Mouse (Mus musculus) liver, postnatal 0 days (tissue): ENCODE measurements at regions not wholly inside any gene's neighbourhood (a gene's known extent, or its start where the extent isn't known, plus 50 kb on each side); places are given as distances from the start of the nearest gene placed in this dataset.

Experiments
- CTCF ChIP-seq: sonication (generic); IDR thresholded peaks from 2 replicates; pipeline ENCODE4 v1.5.1; 2016; ENCODE audit warnings: antibody characterized with exemption, low read depth
- EP300 ChIP-seq: IDR thresholded peaks from 2 replicates; pipeline ENCODE4 v1.6.1; 2016; ENCODE audit warnings: antibody characterized with exemption, low read depth, mild to moderate bottlenecking

GRCm38 (mm10) chr7:71946548-71946947 is 359.9 kb downstream of the Mctp2 start:
- TF ChIP-seq CTCF = no peak
- TF ChIP-seq EP300 = no peak
